Comparison of ENCODE assay signal across 8 mouse cellular contexts in genomic region chr6:113442442-113443090, GRCm38 (mm10). TPM values are rescaled to one million over a fixed set of nuclear protein-coding genes. Genes with fewer than 3 reads are reported as not detected.
DNase-seq lines count a peak whose midpoint lies in the region; ATAC-seq and TF ChIP-seq lines count a peak whose summit lies in the region.

Gene Jagn1, plus strand, starts transcription at chr6:113442569.

- H3K27ac ChIP-seq in heart, embryonic 11.5 days (ENCODE audit: low read depth, low read length): peak within 1 kb of the TSS; percentile 68
- peak within 1 kb of the TSS; percentile 70 for H3K27ac ChIP-seq in kidney, embryonic 16.5 days (ENCODE audit: low read length)
- H3K27ac ChIP-seq in liver, adult 2 months (replicated peaks; ENCODE audit: insufficient read depth, low read depth, low read length): peak within 1 kb of the TSS; percentile 72

- peak within 1 kb of the TSS; percentile 98 for H3K4me3 ChIP-seq in heart, embryonic 11.5 days (ENCODE audit: low read depth, low read length)
- peak within 1 kb of the TSS; percentile 93 for H3K4me3 ChIP-seq in kidney, embryonic 16.5 days (ENCODE audit: low read length)
- peak within 1 kb of the TSS; percentile 92 for H3K4me3 ChIP-seq in liver, adult 2 months (ENCODE audit: insufficient read depth, low read depth, low read length)
- peak within 1 kb of the TSS; percentile 72 for H3K4me3 ChIP-seq in myocyte

- no peaks in the 10 kb centered on the region for H3K27me3 ChIP-seq in heart, embryonic 11.5 days (ENCODE audit: control insufficient read depth, insufficient read depth, low read length)
- no peaks in the 10 kb centered on the region for H3K27me3 ChIP-seq in kidney, embryonic 16.5 days (ENCODE audit: insufficient read depth, low read length)
- no peaks in the 10 kb centered on the region for H3K27me3 ChIP-seq in liver, adult 2 months (ENCODE audit: control insufficient read depth, insufficient read depth, low read length)
- no peaks in the 10 kb centered on the region for H3K27me3 ChIP-seq in myocyte (ENCODE audit: control insufficient read depth, insufficient read depth, insufficient read length)
- H3K27me3 ChIP-seq in splenic B cell, adult 2 months (ENCODE audit: control insufficient read depth, insufficient read depth, low read length, poor library complexity, severe bottlenecking): no peaks in the 10 kb centered on the region

- peak; percentile 93 to 94 for DNase-seq in B cell, adult 2 months
- DNase-seq in brain, adult 2 months (ENCODE audit: low read depth, low spot score): peak; percentile 97
- peak; percentile 92 for DNase-seq in liver, adult 2 months (ENCODE audit: extremely low read depth, low read depth, low spot score)
- DNase-seq in splenic B cell, adult 2 months (ENCODE audit: low read depth, low spot score): peak; percentile 93

- peak within 1 kb of the TSS; percentile 78 for H3K4me2 ChIP-seq in heart, embryonic 11.5 days
- peak within 1 kb of the TSS; percentile 84 for H3K4me2 ChIP-seq in kidney, embryonic 16.5 days (replicated peaks; ENCODE audit: low read depth, low read length)
- peak within 1 kb of the TSS; percentile 93 for H3K4me2 ChIP-seq in myocyte (ENCODE audit: low read depth)

- peaks cover 6% of the 10 kb centered on the region for H3K36me3 ChIP-seq in heart, embryonic 11.5 days (ENCODE audit: control insufficient read depth, insufficient read depth, low read length)
- H3K36me3 ChIP-seq in kidney, embryonic 16.5 days (ENCODE audit: insufficient read depth, low read length): peaks cover 9% of the 10 kb centered on the region
- peaks cover 12% of the 10 kb centered on the region; the same call in 1 of the 2 replicates for H3K36me3 ChIP-seq in liver, adult 2 months (ENCODE audit: control insufficient read depth, insufficient read depth, low read length)
- H3K36me3 ChIP-seq in myocyte (ENCODE audit: control insufficient read depth, insufficient read depth): peaks cover 12% of the 10 kb centered on the region
- peaks cover under 1% of the 10 kb centered on the region; the same call in 1 of the 2 replicates for H3K36me3 ChIP-seq in splenic B cell, adult 2 months (ENCODE audit: control insufficient read depth, insufficient read depth, low read length, poor library complexity, severe bottlenecking)

- no peaks in the 10 kb centered on the region for H3K9me3 ChIP-seq in heart, embryonic 11.5 days (replicated peaks; ENCODE audit: control insufficient read depth, low read length)
- no peaks in the 10 kb centered on the region for H3K9me3 ChIP-seq in kidney, embryonic 16.5 days (ENCODE audit: low read length)

- peak within 1 kb of the TSS; percentile 61 for H3ac ChIP-seq in myocyte (ENCODE audit: control insufficient read depth, insufficient read length)

- peaks cover 5% of the 10 kb centered on the region for H3K79me2 ChIP-seq in liver, adult 2 months (ENCODE audit: control insufficient read depth, insufficient read depth, low read length)
- peaks cover 18% of the 10 kb centered on the region for H3K79me2 ChIP-seq in myocyte (ENCODE audit: control insufficient read depth, insufficient read depth)

- peak; percentile 56; the same call in 1 of the 2 replicates for TF ChIP-seq POLR2A in liver, adult 2 months (IDR thresholded peaks at IDR 0.05; ENCODE audit: extremely low read depth, insufficient read depth, low read length)
- TF ChIP-seq POLR2A in myocyte (IDR thresholded peaks at IDR 0.05; ENCODE audit: insufficient read length, low read depth): peak; percentile 88

- peaks cover 8% of the 10 kb centered on the region; the same call in 1 of the 2 replicates for H3K4me1 ChIP-seq in heart, embryonic 11.5 days (ENCODE audit: control insufficient read depth, insufficient read depth, low read length)
- peaks cover 19% of the 10 kb centered on the region for H3K4me1 ChIP-seq in kidney, embryonic 16.5 days (ENCODE audit: insufficient read depth, low read length)
- peaks cover 30% of the 10 kb centered on the region for H3K4me1 ChIP-seq in liver, adult 2 months (ENCODE audit: control insufficient read depth, insufficient read depth, low read length)

- ATAC-seq in erythroblast, adult 5-6 weeks (replicated peaks; ENCODE audit: low FRiP score, poor library complexity, severe bottlenecking): peak; percentile 94
- ATAC-seq in heart, embryonic 11.5 days (replicated peaks; ENCODE audit: insufficient number of reproducible peaks, low FRiP score, low TSS enrichment): peak; percentile 83
- peak; percentile 90 for ATAC-seq in kidney, embryonic 16.5 days (ENCODE audit: low FRiP score, low TSS enrichment)

- no peak for TF ChIP-seq CTCF in liver, adult 2 months (IDR thresholded peaks at IDR 0.05; ENCODE audit: low read depth, low read length)

- peak within 1 kb of the TSS; percentile 97 for H3K9ac ChIP-seq in heart, embryonic 11.5 days (ENCODE audit: low read depth, low read length)
- peak within 1 kb of the TSS; percentile 96 for H3K9ac ChIP-seq in kidney, embryonic 16.5 days (replicated peaks; ENCODE audit: low read length)
- peak within 1 kb of the TSS; percentile 93 for H3K9ac ChIP-seq in liver, adult 2 months (ENCODE audit: low read depth, low read length)

- 2% methylated on average over 45 of the region's 45 CpGs for WGBS in heart, embryonic 11.5 days (ENCODE audit: insufficient replicate concordance)
- WGBS in kidney, embryonic 16.5 days: under 1% methylated on average over 45 of the region's 45 CpGs
- WGBS in liver, adult 2 months: under 1% methylated on average over 45 of the region's 45 CpGs

TF ChIP-seq in myocyte, 11 proteins besides CTCF, POLR2A, EP300 and RAD21:
- TF ChIP-seq POLR2AphosphoS2 (IDR thresholded peaks at IDR 0.05; ENCODE audit: insufficient read length, low read depth) (peak; percentile 78), SRF (IDR thresholded peaks at IDR 0.05; ENCODE audit: control insufficient read depth, insufficient read length, low read depth) (no peak), CEBPB (IDR thresholded peaks at IDR 0.05; ENCODE audit: insufficient read depth, poor library complexity, severe bottlenecking) (0 out of 2 replicates have a peak, but pooled peaks have one; percentile 31)

RNA-seq across cellular contexts. Expression of gene Jagn1, which starts in this region (rescaled TPM):
- 8.1 and 14.4 TPM in 2 replicates for total RNA-seq in erythroblast, adult 5-6 weeks (2015; ENCODE audit: low replicate concordance)
- total RNA-seq in erythroblast, adult 5-6 weeks (2017; ENCODE audit: low replicate concordance): 2.0 and 3.1 TPM in 2 replicates
- 58.9 and 65.8 TPM in 2 replicates for polyA plus RNA-seq in heart, embryonic 11.5 days (2014; fragmentation: Nextera tagmentation; extraction: Ambion mirVana)
- 115 and 121 TPM in 2 replicates for polyA plus RNA-seq in kidney, embryonic 16.5 days (2015; fragmentation: Nextera tagmentation; extraction: Ambion mirVana)
- 20.2 and 26.6 TPM in 2 replicates for total RNA-seq in liver, adult 2 months (2014; rRNA removed)
- polyA plus RNA-seq in liver, adult 2 months (2012; rRNA removed): 59.1 and 61.5 TPM in 2 replicates
- polyA plus RNA-seq in myocyte (2012; fragmentation: generic; extraction: Trizol): 92.7 TPM

Comparison
In these comparisons a context has a peak if more than half of its experiments do, and no peak if none do; other contexts are left out.
1. Peak in every context shown above with its lines: DNase-seq, ATAC-seq, H3K4me3 ChIP-seq and H3K27ac ChIP-seq.